Mouse (Mus musculus): ENCODE data around the gene Vmn1r15. TPM values are rescaled to one million over a fixed set of nuclear protein-coding genes. Genes with fewer than 3 reads are reported as not detected.

The Vmn1r15 gene
- not detected in 2 replicates for polyA plus RNA-seq (2015; fragmentation: Nextera tagmentation; extraction: Ambion mirVana)

DNA sequence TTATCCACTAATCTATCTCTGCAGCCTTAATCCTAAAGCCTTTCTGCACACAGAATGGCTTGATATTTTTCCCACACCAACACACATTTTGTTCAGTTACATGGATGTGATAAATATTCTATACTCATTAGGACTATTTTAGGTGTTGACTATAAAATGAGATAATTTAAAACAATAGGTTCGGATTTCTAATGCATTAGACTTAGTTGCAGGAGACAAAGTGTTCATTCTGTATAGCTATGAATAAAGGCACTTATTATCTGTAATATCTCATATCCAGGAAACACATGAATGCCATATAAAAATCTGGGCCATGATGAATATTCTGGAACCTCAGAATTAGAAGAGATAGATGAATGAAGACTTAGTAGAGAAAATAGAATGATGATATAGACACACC, at the start of gene Vmn1r15:
Vmn1r15 (plus strand) TSS at position 301 of the 400 bp plus-strand sequence.
- Histone ChIP-seq H3K4me2 (no peak within 1 kb of the TSS), H3K9ac (no peak within 1 kb of the TSS), H3K4me1 (replicated peaks) (no peaks in the 10 kb centered on the region), H3K4me3 (no peak within 1 kb of the TSS), H3K36me3 (no peaks in the 10 kb centered on the region), H3K9me3 (no peaks in the 10 kb centered on the region), H3K27ac (no peak within 1 kb of the TSS), H3K27me3 (no peaks in the 10 kb centered on the region)
- ATAC-seq (ENCODE audit: low FRiP score): no peak
- 77% methylated on average over 1 of the region's 1 CpGs for WGBS

DNA sequence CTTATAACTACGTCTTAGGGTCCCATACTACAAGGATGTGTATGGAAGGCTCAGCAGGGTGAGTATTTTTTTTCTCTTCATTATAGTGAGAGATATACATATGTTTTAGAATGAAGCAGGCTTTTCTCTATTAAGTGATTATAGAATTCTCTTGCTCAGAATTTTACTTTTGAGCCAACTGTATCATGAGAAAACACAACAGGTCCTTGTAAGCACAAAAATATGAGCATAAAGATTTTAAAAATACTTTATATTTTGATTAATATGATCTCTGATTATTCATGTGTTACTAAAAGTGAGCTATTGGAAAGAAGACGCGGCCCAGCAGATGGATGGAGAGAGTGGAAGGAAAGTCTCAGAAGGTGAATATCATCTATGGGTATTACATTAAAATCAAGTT, 26.4 kb upstream of the Vmn1r15 start, which contains the start of gene Vmn1r14:
Vmn1r14 (plus strand) TSS at position 301 of the 400 bp plus-strand sequence.
- WGBS: 94% methylated on average over 3 of the region's 3 CpGs
- Histone ChIP-seq H3K27me3 (no peaks in the 10 kb centered on the region), H3K27ac (no peak within 1 kb of the TSS), H3K4me1 (replicated peaks) (no peaks in the 10 kb centered on the region), H3K4me2 (no peak within 1 kb of the TSS), H3K36me3 (no peaks in the 10 kb centered on the region), H3K9me3 (no peaks in the 10 kb centered on the region), H3K4me3 (no peak within 1 kb of the TSS), H3K9ac (no peak within 1 kb of the TSS)
- no peak for ATAC-seq (ENCODE audit: low FRiP score)

DNA sequence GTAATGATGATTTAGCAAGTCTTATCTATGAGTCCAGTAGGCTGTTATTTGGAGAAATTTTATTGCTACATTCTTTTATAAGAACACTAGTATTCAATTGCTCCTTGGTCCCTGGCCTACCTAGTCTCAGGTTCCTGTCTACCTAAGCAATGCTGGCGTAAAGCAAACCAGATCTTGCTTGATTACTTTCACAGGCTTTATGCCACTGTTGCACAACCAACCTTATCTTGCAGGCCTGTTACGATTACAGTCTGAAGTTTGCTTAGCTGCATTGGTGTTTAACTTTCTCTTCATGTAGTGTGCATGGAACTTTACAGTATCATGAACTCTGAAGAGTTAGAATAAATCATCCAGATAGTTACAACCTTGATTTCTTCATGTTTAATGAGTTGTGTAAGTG, 3.2 kb downstream of the Vmn1r15 start:
- 96% methylated on average over 2 of the region's 2 CpGs for WGBS
- Histone ChIP-seq H3K4me2 (no peak overlapping the region), H3K4me1 (replicated peaks) (no peaks in the 10 kb centered on the region), H3K9ac (no peak overlapping the region), H3K9me3 (no peaks in the 10 kb centered on the region), H3K4me3 (no peak overlapping the region), H3K27me3 (no peaks in the 10 kb centered on the region), H3K27ac (no peak overlapping the region), H3K36me3 (no peaks in the 10 kb centered on the region)
- ATAC-seq (ENCODE audit: low FRiP score): no peak

DNA sequence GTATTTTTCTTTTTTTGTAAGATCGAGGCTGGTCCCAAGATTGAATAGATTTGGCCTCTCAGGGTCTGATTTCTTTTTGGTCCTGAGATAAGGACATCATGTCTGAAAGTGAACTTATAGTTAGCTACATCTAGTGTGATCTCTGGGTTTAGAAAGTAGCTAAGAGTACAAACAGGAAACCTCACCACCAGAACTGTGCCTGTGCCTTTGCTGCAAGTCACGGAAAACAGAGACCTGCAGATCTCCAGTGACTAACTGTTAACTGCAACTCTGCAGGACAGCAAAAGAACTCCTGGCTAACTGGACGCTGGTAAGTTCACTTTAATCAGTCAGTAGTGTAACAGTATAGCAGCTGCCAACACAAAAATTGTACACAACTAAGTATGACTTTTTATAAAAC, 14.1 kb downstream of the Vmn1r15 start:
- no peaks in the 10 kb centered on the region for H3K36me3 ChIP-seq
- H3K9ac ChIP-seq: no peak overlapping the region
- H3K4me3 ChIP-seq: no peak overlapping the region
- no peak for ATAC-seq (ENCODE audit: low FRiP score)
- no peaks in the 10 kb centered on the region for H3K9me3 ChIP-seq
- no peaks in the 10 kb centered on the region for H3K27me3 ChIP-seq
- no peak overlapping the region for H3K27ac ChIP-seq
- WGBS: 76% methylated on average over 3 of the region's 3 CpGs
- no peak overlapping the region for H3K4me2 ChIP-seq
- no peaks in the 10 kb centered on the region for H3K4me1 ChIP-seq (replicated peaks)

DNA sequence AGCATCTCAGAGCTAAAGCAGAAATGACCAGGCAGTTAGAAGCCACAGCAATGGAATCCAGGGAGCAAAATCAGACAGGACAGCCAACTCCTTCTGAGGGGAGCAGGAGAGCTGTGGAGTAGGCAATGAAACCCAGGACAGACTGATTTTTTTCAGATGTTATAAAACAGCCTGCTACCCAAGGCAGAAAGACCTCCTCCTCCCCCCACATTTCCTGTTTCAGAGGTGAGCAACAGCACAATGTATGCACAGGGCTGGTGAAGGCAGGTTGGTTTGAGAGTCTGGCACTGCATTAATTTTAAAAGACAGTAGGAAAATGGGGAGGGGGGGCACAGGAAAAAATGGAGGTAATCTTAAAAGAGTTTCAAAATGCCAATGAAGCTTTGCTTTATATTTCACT, 14.8 kb downstream of the Vmn1r15 start:
- Histone ChIP-seq H3K27me3 (no peaks in the 10 kb centered on the region), H3K4me1 (replicated peaks) (no peaks in the 10 kb centered on the region), H3K9me3 (no peaks in the 10 kb centered on the region), H3K4me2 (no peak overlapping the region), H3K4me3 (no peak overlapping the region), H3K36me3 (no peaks in the 10 kb centered on the region), H3K27ac (no peak overlapping the region), H3K9ac (no peak overlapping the region)
- ATAC-seq (ENCODE audit: low FRiP score): no peak

DNA sequence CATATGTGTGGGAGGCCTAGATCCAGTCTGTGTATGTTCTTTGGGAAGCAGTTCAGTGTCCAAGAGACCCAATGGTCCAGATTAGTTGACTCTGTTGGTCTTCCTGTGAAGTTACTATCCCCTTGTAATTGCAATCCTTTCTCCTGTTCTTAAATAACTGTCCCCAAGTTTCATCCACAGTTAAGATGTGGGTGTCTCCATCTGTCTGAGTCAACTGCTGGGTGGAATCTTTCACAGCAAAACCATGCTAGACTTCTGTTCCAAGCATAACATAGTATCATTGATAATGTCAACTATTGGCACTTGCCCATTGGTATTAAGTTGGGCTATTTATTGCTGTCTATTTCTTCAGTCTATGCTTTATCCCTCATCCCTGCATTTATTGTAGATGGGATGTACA, 21.2 kb downstream of the Vmn1r15 start:
- Histone ChIP-seq H3K4me2 (no peak overlapping the region), H3K27ac (no peak overlapping the region), H3K9me3 (no peaks in the 10 kb centered on the region), H3K4me1 (replicated peaks) (no peaks in the 10 kb centered on the region), H3K9ac (no peak overlapping the region), H3K36me3 (no peaks in the 10 kb centered on the region), H3K27me3 (no peaks in the 10 kb centered on the region), H3K4me3 (no peak overlapping the region)
- ATAC-seq (ENCODE audit: low FRiP score): no peak

Other genes with a start within 250 kb of the Vmn1r15 start
- not detected in 2 replicates for gene Vmn1r7, start 232.6 kb upstream of the Vmn1r15 start, polyA plus RNA-seq (2015; fragmentation: Nextera tagmentation; extraction: Ambion mirVana)
- not detected in 2 replicates for gene Vmn1r8, start 225.7 kb upstream of the Vmn1r15 start, polyA plus RNA-seq (2015; fragmentation: Nextera tagmentation; extraction: Ambion mirVana)
- not detected in 2 replicates for gene Vmn1r9, start 191.2 kb upstream of the Vmn1r15 start, polyA plus RNA-seq (2015; fragmentation: Nextera tagmentation; extraction: Ambion mirVana)
- not detected in 2 replicates for gene Vmn1r10, start 148.5 kb upstream of the Vmn1r15 start, polyA plus RNA-seq (2015; fragmentation: Nextera tagmentation; extraction: Ambion mirVana)
- gene Vmn1r11, start 124.5 kb upstream of the Vmn1r15 start, polyA plus RNA-seq (2015; fragmentation: Nextera tagmentation; extraction: Ambion mirVana): not detected in 2 replicates
- not detected in 2 replicates for gene Vmn1r12, start 101.0 kb upstream of the Vmn1r15 start, polyA plus RNA-seq (2015; fragmentation: Nextera tagmentation; extraction: Ambion mirVana)
- not detected in 2 replicates for gene Vmn1r13, start 54.7 kb upstream of the Vmn1r15 start, polyA plus RNA-seq (2015; fragmentation: Nextera tagmentation; extraction: Ambion mirVana)
- gene Vmn1r14, start 26.3 kb upstream of the Vmn1r15 start, polyA plus RNA-seq (2015; fragmentation: Nextera tagmentation; extraction: Ambion mirVana): not detected in 2 replicates
- gene Vmn1r16, start 71.5 kb downstream of the Vmn1r15 start, polyA plus RNA-seq (2015; fragmentation: Nextera tagmentation; extraction: Ambion mirVana): not detected in 2 replicates
- gene Vmn1r17, start 105.8 kb downstream of the Vmn1r15 start, polyA plus RNA-seq (2015; fragmentation: Nextera tagmentation; extraction: Ambion mirVana): not detected in 2 replicates
- not detected in 2 replicates for gene Vmn1r18, start 137.8 kb downstream of the Vmn1r15 start, polyA plus RNA-seq (2015; fragmentation: Nextera tagmentation; extraction: Ambion mirVana)
- not detected in 2 replicates for gene Vmn1r19, start 145.8 kb downstream of the Vmn1r15 start, polyA plus RNA-seq (2015; fragmentation: Nextera tagmentation; extraction: Ambion mirVana)
- not detected in 2 replicates for gene Vmn1r20, start 171.0 kb downstream of the Vmn1r15 start, polyA plus RNA-seq (2015; fragmentation: Nextera tagmentation; extraction: Ambion mirVana)

All from hindbrain, embryonic 13.5 days (tissue).